Mouse (Mus musculus): ENCODE measurements at regions not wholly inside any gene's neighbourhood (a gene's known extent, or its start where the extent isn't known, plus 50 kb on each side); places are given as distances from the start of the nearest gene placed in this dataset.

GRCm38 (mm10) chr13:118193951-118194696 lies 192.3 kb upstream of the B430218F22Rik start:
- DNase-seq, result no peak

- DNase-seq, result no peak
Measured at GRCm38 (mm10) chr13:118208146-118208545, 178.3 kb upstream of the B430218F22Rik start.

GRCm38 (mm10) chr13:118227354-118227753 lies 159.1 kb upstream of the B430218F22Rik start:
- peak; percentile 9 for DNase-seq

GRCm38 (mm10) chr13:118237968-118238367 lies 148.5 kb upstream of the B430218F22Rik start:
- DNase-seq, result no peak

GRCm38 (mm10) chr13:118244680-118245079 lies 141.8 kb upstream of the B430218F22Rik start:
- DNase-seq, result no peak

GRCm38 (mm10) chr13:118245546-118245945 lies 140.9 kb upstream of the B430218F22Rik start:
- DNase-seq, result no peak

- DNase-seq, result no peak
Measured at GRCm38 (mm10) chr13:118259606-118260005, 126.8 kb upstream of the B430218F22Rik start.

- no peak for DNase-seq
Measured at GRCm38 (mm10) chr13:118262971-118263370, 123.5 kb upstream of the B430218F22Rik start.

- no peak for DNase-seq
Measured at GRCm38 (mm10) chr13:118265763-118266520, 120.5 kb upstream of the B430218F22Rik start.

- DNase-seq, result no peak
Measured at GRCm38 (mm10) chr13:118272904-118273303, 113.5 kb upstream of the B430218F22Rik start.

GRCm38 (mm10) chr13:118280956-118281355 lies 105.5 kb upstream of the B430218F22Rik start:
- no peak for DNase-seq

GRCm38 (mm10) chr13:118293728-118294127 lies 92.7 kb upstream of the B430218F22Rik start:
- no peak for DNase-seq

GRCm38 (mm10) chr13:118310080-118310479 lies 76.3 kb upstream of the B430218F22Rik start:
- DNase-seq, result no peak

GRCm38 (mm10) chr13:118313676-118314075 lies 72.8 kb upstream of the B430218F22Rik start:
- no peak for DNase-seq

All from right cerebral cortex, postnatal 14 days (tissue).